Mouse (Mus musculus): ENCODE measurements around the gene Adi1.

Adi1 gene

DNA sequence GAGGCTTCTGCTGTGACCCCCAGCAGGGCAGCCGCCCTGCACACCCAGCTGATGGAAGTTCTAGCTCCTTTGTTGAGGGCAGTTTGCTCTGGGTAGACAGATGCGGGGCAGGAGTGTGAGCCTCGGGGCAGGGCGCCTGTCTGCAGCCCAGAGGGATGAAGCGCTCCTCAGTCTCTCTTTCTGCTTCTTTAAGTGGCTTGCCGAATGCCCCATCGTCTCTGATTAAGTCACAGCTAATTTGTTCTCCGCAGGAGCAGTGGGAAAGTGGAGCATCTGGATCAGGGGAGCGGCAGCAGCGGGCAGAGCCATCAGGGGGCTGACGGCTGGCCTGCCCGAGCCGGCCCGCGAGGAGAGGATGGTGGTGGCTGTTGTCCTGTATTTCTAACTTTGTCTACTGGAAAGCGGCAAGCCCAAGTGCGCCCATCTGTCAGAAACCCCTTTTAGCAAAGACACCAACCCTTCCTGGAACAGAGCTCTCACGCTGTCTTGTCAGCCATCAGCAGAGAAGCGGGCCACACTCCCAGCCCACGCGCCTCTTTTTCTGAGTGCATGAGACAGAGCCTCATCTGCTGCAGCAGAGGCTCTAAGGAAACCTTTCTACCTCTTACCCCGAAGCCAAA is 35.6 kb downstream of the Adi1 start:
- TF ChIP-seq GATA4 (IDR thresholded peaks at IDR 0.05; ENCODE audit: insufficient replicate concordance, low read length) = no peak

- no peak for TF ChIP-seq GATA4 (IDR thresholded peaks at IDR 0.05; ENCODE audit: insufficient replicate concordance, low read length)
Measured at GRCm38 (mm10) chr12:28714822-28715632, 40.0 kb downstream of the Adi1 start.

DNA sequence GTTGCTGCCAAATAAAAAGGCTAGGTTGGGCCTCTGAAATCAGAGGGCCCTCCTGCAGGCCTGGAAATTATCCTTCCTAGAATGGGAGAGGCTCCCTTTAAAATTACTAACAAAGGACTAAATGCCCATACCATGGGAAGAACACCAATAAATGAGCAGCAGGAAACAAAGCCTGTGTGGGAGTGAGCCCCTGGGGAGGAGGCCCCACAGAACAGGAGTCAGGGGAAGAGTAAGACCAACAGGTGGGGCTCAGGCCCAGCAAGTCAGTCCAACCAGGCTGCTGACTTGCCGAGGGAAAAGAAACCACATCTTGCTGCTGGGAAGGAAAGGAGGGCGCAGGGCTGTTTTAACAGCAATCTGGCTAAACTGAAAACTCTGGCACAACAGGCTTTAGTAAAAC is 42.0 kb downstream of the Adi1 start:
- no peak for TF ChIP-seq GATA4 (IDR thresholded peaks at IDR 0.05; ENCODE audit: insufficient replicate concordance, low read length)

DNA sequence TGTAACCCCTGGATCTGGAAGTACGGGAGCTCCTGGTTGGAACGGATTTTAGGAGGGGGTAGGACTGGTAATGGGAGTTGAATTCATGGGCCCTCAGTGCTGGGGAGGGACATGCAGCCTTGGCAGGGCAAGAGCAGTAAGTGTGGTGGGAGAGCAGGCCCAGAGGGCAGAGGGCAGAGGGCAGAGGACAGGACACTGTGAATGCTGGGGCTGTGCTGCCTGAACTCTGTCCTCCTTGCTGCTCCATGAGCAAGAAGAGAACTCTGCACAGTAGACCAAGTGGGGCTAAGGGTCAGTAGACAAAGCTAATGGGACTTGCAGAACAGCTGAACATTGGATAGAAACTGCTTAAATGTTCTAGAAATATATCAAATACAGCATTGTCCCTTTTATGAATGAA is 43.1 kb downstream of the Adi1 start:
- no peak for TF ChIP-seq GATA4 (IDR thresholded peaks at IDR 0.05; ENCODE audit: insufficient replicate concordance, low read length)

- no peak for TF ChIP-seq GATA4 (IDR thresholded peaks at IDR 0.05; ENCODE audit: insufficient replicate concordance, low read length)
Measured at GRCm38 (mm10) chr12:28724366-28724765, 49.3 kb downstream of the Adi1 start.

- no peak for TF ChIP-seq GATA4 (IDR thresholded peaks at IDR 0.05; ENCODE audit: insufficient replicate concordance, low read length)
Measured at GRCm38 (mm10) chr12:28726204-28726603, 51.2 kb downstream of the Adi1 start.

DNA sequence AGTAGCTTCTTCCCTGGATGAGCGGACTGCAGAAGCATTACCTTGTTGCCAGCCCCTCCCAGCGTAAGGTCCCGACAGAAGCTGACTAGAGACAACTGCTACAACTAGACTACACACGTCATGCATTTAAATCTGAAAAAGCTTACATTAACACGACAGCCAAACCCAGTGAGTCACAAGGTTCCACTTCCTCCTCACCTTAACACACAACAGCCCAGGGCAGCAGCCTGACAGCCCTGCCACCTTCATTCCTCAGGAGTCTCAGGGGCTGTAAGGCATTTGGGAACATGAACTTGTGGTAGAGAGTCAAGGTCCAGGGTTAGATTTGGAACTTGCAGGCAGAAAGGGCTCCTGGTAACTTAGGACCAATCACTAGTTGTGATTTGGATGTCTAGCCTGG is 52.0 kb downstream of the Adi1 start:
- TF ChIP-seq GATA4 (IDR thresholded peaks at IDR 0.05; ENCODE audit: insufficient replicate concordance, low read length) = no peak
